Mouse (Mus musculus): Measurements from ENCODE around the gene Igf1.

Gene Igf1

DNA sequence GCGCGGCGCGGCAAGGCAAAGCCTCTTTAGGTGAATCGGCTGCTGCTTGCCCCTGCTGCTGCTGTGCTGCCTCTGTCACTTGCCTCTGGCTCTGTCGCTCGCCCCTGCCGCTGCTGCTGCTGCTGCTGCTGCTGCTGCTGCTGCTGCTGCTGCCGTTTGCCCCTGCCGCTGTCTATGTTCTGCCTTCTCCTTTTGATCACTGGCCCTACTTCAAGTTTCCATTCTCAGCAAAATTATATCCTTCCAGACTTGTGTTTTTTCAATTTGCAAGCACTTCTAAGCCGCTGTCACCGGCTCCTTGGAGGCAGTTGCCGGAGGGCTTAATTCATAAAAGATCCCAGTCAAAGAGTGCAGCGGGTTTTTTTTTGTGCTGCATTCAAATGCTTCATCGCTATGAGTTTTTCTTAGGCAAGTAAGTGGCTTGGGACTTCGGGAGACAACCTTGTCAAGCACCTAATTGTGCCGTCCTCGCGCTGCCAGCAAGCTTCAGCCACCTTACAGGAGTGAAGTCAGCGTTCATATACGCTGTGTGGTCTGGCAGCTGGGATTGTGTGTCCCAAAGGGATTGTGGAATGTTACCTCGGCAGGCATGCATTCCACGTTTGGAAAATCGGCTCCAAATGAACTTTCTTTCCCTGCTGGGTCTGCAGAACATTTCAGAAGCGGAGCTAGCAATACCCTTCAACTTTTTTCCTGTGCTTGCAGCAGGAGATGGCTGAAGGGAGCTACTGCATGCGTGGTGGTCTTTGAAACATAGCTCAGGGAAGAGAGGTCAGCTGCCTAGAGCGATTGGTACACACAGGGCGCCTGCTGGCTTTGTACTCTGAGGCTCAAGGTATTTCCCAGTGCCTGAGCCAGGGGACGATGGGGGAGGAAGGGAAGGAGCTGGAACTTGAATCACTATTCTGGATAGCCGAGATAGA, 2.4 kb downstream of the Igf1 start:
- DNase-seq (ENCODE audit: low spot score in 2 of 2) = peak in 1 of 2 experiments; percentile 9

DNA sequence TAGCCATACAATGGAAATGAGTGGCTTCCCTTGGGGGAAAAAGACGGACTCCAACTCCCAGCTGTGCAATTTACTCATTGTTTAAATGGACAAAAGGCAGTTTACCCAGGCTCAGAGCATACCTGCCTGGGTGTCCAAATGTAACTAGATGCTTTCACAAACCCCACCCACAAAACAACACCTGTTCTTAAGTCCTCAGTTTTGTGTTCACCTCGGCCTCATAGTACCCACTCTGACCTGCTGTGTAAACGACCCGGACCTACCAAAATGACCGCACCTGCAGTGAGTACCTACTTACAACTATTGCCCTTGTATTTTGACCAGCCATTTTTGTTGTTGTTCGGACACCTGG, 3.0 kb downstream of the Igf1 start:
- DNase-seq (ENCODE audit: low spot score in 2 of 2) = no peak

DNA sequence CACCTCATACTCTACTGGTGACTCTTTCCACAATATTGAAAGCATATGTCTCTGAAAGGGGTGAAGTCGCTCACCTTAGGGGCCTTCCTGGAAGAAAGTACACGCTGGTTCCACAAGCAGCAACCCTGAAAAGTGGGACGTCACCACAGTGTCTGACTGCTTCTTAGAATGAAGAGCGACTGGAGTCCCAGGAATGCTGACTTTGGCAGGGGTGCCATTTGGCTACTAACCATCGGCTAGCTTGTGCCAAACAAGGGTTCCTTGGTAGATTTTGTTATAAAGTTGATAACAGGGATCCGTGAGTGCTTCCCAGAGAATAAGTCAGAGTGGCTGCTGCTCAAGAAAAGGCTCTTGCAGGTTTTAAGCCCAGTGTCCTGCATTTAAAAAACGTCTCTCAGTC, 4.8 kb downstream of the Igf1 start:
- no peak for DNase-seq (ENCODE audit: low spot score in 2 of 2)

DNA sequence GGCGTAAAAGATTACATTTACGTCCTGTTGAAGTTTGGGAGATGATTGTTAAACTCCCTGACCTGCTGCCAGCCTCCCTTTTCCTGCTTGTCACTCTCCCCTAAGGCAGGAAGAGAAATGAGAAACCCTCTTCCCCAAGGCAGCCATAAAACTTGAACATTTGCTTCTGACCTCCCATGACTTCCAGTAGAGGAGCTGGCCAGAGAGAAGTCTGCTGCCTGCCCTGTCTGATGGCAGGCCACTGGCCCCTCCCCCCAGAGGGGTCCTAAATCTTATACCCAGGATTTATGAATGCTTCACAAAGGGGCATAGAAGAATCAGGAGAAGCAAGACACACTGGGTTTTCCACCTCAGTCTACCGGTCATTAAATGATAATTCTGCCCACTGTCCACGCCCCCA, 5.3 kb downstream of the Igf1 start:
- no peak for DNase-seq (ENCODE audit: low spot score in 2 of 2)

DNA sequence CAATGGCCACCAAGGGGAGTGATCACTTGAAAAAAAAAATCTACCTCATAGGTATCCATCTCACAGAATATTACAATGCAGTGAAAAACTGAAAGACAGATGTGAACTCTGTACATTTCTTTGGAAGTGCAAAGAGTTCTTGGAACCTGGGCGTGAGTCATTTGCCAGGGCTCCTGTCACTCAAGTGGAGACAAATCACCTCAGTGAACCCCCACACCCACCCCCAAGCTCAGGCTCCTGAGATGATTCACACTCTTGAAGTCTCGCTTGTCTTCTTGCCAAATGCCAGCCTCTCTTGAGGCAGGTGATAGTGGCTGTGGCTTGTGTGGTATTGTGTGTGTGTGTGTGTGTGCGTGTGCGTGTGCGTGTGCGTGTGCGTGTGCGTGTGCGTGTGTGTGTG, 7.6 kb downstream of the Igf1 start:
- DNase-seq (ENCODE audit: low spot score in 2 of 2) = no peak

DNA sequence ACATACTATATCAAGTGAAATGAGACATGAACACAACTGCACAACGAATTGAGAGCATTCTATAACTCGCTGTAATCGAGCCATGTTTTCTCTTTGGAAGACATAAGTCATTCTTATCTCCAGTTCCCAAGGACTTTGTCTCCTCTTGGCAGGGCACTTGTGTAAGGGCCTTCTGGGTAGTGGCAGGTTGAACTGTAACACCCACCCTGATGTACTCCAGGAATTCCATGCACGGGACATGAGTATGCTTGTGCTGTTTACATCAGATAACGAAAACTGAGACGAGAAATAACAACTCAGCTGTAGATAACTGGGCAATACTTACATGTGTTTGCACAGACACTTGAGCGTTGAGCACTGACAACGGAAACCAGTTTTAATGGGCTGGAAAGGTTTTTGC, 8.4 kb downstream of the Igf1 start:
- DNase-seq (ENCODE audit: low spot score in 2 of 2) = no peak

DNA sequence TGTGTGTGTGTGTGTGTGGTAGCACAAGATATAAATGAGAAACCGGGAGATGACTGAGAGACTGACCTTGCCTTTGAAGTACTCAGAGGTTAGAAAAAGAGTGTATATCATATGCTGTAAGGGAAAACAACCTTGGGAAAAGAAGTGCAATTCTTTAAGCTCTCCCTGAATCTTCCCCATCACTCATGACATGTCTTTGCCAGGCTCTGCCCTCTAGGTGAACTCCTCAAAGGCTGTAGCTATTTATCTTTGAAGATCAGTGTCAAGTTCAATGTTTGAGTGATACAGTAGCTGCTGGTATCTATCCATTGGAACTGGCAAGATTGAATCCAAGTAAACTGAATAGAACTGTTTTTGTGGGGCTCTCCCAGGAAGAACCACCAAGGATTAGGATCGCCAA, 9.2 kb downstream of the Igf1 start:
- DNase-seq (ENCODE audit: low spot score in 2 of 2) = no peak

DNA sequence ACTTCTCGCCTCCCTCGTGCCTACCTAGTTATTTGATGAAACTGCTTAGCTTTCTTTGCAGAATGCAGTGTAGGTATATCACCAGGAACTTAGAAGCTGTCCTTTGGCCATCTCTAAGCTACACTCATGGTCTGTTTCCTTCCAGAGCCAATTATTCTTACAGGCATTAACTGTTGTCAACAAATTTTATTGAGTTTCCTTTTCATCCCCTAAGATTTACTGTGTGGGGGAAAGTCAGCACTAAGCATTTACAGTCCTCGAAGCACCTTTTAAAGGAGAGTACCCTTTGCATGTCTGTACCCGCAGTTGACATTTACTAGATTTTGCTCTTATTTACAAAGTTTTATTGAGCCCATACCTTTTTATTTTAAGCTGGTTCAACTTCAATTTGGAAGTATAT, 9.6 kb downstream of the Igf1 start:
- DNase-seq (ENCODE audit: low spot score in 2 of 2) = no peak

DNA sequence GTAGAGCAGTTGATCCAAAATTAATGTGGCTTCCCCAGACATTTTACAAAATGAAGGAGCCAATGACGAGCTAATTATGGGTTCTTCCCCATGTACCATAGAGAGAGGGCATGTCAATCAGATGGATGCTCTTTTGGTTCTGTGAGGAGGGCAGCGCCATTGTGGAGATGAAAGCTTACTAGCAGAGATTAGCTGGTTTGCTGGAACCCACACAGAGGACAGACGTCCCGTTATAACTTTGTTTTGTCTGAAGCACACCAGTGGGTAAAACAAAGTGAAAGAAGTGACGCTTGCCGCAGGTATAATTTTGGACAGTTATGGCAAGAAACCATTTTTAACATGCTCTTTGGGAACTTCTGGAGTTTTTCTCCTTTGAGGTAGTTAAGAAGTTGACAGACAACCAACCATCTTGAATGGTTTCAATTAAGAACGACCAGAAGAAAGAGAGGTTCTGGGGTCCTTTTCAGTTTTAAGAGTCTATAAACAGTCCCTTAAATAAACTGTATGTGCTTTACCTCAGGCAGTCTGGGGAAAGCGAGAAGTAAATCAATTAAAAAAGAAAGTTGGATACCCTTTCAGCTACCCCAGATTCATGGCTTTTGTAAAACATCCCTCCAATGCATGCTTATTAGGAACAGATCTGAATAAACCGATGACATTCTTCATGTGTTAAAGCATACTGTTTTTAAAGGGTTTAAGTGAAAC, 10.4 kb downstream of the Igf1 start:
- no peak for DNase-seq (ENCODE audit: low spot score in 2 of 2)

DNA sequence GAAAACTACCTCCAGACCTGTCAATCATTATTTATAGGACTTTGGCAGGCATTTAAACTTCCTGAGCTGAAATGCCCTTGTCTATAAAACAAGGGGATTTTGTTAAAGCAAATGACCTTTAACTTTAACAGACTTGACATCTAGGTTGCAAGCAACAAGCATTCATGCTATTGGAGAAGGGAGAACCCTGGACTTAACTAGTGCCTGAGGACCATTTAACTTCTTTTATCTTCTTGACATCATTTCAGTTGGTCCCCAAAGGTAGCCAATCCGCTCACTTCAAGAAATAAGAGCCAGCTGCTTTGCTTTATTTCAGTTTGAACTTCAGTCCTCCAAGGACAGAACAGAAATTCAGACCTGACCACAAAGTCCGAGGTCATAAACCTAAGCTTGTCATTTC, 11.1 kb downstream of the Igf1 start:
- no peak for DNase-seq (ENCODE audit: low spot score in 2 of 2)

DNA sequence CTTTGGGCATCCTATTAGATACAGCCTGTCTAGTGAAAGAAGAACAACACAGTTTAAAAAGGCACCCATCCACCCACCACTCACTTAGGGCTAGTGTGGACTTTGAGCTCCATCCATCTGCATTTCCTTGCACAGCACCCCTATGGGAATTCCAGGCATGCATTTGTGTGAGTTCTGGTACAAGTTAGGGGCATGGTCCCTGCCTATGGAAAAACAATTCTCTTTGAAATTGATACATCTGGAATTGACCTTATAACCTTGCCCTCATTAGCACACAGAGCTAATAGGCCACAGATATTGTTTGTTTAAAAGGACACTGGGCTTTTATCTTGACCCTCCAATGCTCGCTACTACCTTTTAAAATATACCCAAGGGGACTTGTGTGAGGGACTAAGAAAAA, 11.6 kb downstream of the Igf1 start:
- DNase-seq (ENCODE audit: low spot score in 2 of 2) = no peak

DNA sequence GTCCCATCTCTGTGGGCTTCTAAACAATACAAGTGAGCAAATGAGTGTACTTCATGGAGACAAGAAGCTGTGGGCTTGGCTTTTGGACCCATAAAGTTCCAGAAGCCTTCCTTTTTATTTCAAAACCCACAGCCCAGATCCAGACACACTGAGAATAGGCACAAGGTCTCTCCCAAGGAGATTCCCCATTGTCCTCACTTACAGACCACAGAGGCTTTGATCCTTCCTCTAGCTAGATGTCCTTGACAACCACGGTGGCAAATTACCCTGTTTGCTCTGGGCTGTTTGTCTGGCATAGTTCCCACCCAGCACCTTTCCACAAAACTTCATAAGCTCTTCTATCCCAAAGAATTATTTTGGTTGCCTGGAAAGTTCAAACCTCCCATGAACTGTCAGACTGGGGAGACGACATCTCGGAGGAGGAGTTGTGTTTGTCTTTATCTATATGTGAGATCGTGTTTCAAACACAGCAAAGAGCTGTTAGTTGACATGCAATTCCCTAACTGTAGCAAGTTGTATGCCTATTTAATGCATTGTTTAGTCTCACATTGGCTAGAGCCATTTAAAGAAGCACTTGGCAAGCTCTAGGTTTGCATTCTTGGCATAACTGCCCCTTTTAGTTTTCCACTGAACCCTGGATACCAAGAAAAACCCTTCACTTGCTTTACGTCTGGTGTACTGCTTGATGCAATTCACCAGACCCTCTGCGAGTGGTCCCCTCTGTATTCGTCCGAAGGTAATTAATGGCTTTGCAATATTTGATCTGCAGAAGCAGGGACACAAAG, 14.0 kb downstream of the Igf1 start:
- no peak for DNase-seq (ENCODE audit: low spot score in 2 of 2)

DNA sequence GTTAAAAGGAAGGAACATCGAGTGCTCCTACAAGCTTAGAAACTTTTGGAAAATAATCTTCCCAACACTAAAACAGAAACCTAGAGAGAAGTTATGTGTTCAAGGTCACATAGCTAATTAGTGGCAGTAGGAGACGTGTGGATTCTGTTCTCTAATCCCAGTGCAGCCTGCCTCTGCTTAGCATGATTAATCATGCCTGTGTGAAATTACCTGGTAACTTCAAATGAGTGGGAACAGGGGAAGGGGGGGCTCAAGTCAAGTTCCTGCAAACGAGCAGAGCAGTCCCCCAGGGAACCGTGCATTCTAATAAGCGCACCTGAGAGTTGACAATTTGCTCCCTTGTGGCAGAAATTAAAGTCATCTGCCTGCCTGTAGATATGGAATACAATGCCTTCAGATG, 14.8 kb downstream of the Igf1 start:
- no peak for DNase-seq (ENCODE audit: low spot score in 2 of 2)

DNA sequence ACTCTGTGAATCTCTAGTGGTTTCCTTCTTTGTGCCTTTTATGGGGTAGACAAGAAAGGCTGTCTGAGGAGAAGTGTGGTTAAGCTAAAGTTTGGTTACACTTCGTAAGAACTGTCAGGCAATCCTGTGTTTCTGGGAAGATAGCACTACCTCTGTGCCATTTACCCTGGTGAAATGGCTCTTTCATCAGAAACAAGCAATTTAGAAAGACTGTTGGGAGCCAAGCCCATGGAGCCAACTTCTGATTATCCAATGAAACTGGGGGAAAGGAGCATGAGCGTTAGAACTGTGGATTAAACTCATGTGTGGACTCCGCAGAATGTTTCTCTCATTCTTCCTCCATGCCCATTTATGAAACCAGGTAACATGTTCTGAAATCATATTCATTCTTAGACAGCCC, 15.5 kb downstream of the Igf1 start:
- DNase-seq (ENCODE audit: low spot score in 2 of 2) = no peak

DNA sequence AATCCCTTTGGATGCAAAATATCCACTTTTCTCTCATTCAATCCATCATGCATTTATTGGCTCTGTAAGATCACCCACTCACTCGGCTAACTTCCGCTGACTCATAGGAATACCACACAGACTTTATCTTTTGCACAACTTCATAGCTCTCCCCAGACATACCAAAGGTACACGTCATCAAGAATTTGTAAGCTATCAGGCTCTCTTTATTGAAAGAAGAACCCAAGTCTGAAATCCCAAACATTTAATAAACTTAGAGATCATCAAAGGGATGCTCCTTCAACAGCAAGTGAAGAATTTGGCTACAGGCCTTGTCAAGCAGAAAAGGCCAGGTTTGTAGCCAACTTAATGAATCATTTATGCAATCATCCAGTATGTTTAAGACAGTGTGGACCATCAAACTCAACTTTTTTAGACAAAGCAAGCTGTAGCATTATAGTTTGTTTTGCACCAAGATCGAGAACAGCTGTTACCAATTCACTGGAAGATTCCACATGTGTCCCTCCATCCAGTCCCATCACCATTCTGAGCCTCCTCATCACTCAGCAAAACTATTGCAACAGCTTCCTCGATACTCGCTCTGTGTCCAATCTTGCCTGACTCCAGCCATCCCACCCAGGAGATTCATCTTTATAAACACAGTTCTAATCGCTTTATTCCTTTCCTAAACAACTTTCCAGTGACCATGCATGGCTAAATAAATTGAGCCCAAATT, 22.2 kb downstream of the Igf1 start:
- DNase-seq (ENCODE audit: low spot score in 2 of 2) = no peak

DNA sequence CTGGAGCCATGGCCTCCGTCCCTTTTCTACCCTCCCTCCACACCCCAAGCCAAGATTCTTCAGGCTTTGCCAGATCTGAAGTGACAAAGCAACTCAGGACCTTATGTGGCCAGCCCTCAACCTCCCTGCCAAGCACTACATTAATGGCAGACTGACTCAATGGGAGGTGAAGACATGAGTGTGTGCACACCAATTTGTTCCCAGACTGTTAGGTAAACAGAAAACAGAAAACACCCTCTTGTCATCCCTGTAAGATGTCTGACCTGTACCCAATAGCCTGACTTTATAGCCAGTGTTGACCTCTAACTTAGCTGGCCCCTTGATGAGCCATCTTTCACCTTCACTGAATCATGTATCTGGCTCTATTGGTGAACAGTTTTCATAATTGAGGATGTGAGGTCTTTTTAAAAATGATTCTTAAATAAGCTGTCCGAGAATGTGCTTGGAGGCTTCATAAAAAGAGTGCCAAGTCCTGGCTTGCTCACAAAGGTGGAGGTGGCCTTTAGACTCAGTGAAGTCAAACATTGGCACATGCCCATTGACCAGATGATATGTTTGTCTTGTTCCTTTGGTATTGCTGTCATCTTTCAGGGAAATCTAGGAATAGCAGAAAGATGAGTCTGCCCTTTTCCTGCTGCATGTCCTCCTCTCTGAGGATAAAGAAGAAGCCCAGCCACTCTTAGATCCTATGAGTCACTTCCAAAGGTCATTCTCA, 27.4 kb downstream of the Igf1 start:
- no peak for DNase-seq (ENCODE audit: low spot score in 2 of 2)

DNA sequence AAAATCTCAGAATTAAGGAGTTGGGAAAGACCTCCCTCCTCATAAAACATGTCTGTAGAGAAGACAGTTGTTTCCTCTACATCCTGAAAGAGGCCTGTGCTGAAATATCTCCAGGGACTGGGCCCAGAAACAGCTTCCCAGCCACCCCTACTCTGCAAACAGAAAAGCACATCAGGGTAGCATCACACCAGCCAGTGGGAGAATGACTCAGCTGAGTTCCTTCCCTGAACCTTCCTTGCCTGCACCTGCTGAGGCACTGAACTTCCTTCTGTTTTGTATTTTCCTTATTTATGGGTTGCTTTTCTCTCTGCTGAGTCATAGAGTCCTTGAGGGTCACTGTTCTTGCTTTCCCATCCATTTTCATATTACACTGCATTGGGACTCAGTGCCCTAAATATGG, 31.8 kb downstream of the Igf1 start:
- DNase-seq (ENCODE audit: low spot score in 2 of 2) = no peak

DNA sequence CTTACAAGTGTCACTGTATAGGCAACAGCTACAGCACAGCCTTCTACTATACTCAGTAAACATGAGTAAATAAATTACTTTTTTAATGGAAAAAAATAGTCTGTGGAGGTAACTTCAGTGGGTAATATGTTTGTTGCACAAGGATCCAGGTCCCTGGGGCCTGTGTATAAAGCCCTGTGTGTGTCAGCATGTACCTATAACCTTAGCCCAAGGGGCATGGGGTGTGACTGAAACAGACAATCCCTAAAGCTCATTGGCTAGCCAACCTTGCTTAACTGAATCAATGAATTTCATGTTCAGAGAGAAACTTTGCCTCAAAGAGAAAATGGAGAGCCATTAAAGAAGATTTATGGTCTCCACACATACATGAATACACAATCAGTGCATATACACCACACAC, 34.2 kb downstream of the Igf1 start:
- DNase-seq (ENCODE audit: low spot score in 2 of 2) = no peak

DNA sequence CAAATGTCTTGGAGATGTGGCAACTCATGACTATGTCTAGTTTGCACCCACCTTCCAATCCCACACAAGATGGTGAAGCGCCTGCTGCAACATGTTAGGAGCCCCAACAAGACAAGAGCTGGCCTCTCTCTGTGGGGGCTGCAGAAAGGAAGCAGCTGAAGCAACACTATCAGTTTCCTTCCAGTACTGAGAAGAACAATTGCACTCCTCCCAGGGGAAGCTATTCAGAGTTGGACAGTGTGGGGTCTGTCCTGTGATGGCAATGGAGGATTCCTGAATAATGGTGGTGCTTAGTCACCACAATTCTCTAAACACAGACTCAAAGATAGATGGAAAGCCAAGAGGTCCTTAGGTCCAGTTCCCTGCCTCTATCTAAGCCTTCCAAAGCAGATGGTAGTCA, 35.2 kb downstream of the Igf1 start:
- DNase-seq (ENCODE audit: low spot score in 2 of 2) = no peak

DNA sequence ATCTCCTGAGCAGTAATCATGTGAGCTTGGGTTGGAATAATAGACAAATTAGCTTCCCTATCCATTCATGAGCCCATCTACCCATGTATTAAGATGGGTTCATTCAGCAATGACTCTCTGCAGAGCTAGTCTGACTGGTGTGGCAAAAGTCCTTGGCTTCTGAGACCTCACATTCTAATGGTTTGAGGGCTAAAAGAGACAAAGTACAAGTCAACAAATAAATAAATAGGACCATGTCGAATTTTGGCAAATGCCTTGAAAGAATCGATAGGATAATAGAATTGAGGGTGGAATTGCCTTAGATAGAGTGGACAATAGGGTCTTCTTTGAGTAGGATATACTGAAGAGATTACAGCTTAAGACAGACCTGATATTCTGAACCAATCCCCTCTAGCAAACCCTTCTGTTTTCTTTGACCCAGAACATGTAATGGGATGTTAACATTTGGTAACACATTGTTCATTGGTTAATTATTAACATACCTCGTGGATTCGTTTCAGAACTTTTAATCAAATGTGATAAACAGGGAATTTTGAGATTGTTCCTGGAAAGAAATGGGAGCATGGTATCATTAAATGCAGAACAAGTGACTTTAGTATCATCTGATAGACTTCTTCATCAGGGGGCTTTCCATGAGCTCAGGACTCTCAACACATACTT, 36.5 kb downstream of the Igf1 start:
- no peak for DNase-seq (ENCODE audit: low spot score in 2 of 2)

DNA sequence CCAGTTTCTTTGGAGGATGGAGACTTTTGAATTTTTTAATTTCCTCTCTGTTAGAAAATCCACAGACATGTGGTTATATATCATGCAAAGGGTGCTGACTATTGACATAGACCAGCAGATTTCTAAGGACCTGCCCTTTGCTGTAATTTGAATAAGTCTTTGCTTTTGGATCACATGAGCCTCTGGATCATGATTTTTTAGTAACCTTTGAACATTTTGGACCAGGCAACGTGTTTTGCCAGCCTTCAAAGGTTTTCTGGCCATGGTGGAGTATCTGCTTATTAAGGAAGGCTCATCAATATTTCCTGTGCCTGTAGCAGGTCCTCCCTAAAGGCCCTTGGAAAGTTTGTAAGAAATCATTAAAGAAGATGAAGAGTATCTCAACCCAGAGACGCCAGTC, 37.3 kb downstream of the Igf1 start:
- no peak for DNase-seq (ENCODE audit: low spot score in 2 of 2)
